Mouse (Mus musculus): Measurements from ENCODE around the gene Spon2.

GRCm38 (mm10) chr5:33218081-33218480, at the start of gene Spon2:
- no peak for TF ChIP-seq CTCF (IDR thresholded peaks at IDR 0.05; ENCODE audit: borderline replicate concordance, extremely low read depth, insufficient read depth, insufficient read length)
- TF ChIP-seq POLR2A (IDR thresholded peaks at IDR 0.05; ENCODE audit: borderline replicate concordance, extremely low read depth, insufficient read depth, insufficient read length, poor library complexity, severe bottlenecking), result no peak

Measured in brain, embryonic 14.5 days (tissue).